Mouse (Mus musculus): ENCODE measurements around the gene LTO1.
A peak's percentile ranks its signal among the peaks of the same experiment; 100 is the strongest.
"Not testable (repeated sequence)": the region's sequence is repeated elsewhere in the genome, so short reads cannot be mapped to it uniquely, and the experiment has no call there.

LTO1 gene

GRCm38 (mm10) chr7:144914948-144915750 lies at the start of gene LTO1:
Gene LTO1, plus strand, starts transcription at chr7:144915100.
- peak; percentile 80 for DNase-seq (ENCODE audit: low spot score)

- no peak for DNase-seq (ENCODE audit: low spot score)
Measured at GRCm38 (mm10) chr7:144867161-144867560, 47.7 kb upstream of the LTO1 start.

GRCm38 (mm10) chr7:144867602-144868001 lies 47.3 kb upstream of the LTO1 start:
- DNase-seq (ENCODE audit: low spot score) = no peak

- no peak for DNase-seq (ENCODE audit: low spot score)
Measured at GRCm38 (mm10) chr7:144872420-144872819, 42.5 kb upstream of the LTO1 start.

- no peak for DNase-seq (ENCODE audit: low spot score)
Measured at GRCm38 (mm10) chr7:144873160-144873559, 41.7 kb upstream of the LTO1 start.

GRCm38 (mm10) chr7:144874226-144874625 lies 40.7 kb upstream of the LTO1 start:
- DNase-seq (ENCODE audit: low spot score) = no peak

- DNase-seq (ENCODE audit: low spot score) = no peak
Measured at GRCm38 (mm10) chr7:144878401-144878800, 36.5 kb upstream of the LTO1 start.

- DNase-seq (ENCODE audit: low spot score) = no peak
Measured at GRCm38 (mm10) chr7:144883106-144883505, 31.8 kb upstream of the LTO1 start.

GRCm38 (mm10) chr7:144887672-144888071 lies 27.2 kb upstream of the LTO1 start:
- DNase-seq (ENCODE audit: low spot score) = no peak

GRCm38 (mm10) chr7:144888564-144889299 lies 26.2 kb upstream of the LTO1 start:
- no peak for DNase-seq (ENCODE audit: low spot score)

GRCm38 (mm10) chr7:144890661-144891060 lies 24.2 kb upstream of the LTO1 start:
- not testable (repeated sequence) for DNase-seq (ENCODE audit: low spot score)

GRCm38 (mm10) chr7:144891863-144892262 lies 23.0 kb upstream of the LTO1 start:
- DNase-seq (ENCODE audit: low spot score) = no peak

GRCm38 (mm10) chr7:144892322-144892721 lies 22.6 kb upstream of the LTO1 start:
- no peak for DNase-seq (ENCODE audit: low spot score)

GRCm38 (mm10) chr7:144894191-144894590 lies 20.7 kb upstream of the LTO1 start:
- DNase-seq (ENCODE audit: low spot score) = no peak

- DNase-seq (ENCODE audit: low spot score) = no peak
Measured at GRCm38 (mm10) chr7:144894706-144895105, 20.2 kb upstream of the LTO1 start.

GRCm38 (mm10) chr7:144895305-144896111 lies 19.4 kb upstream of the LTO1 start:
- peak; percentile 29 for DNase-seq (ENCODE audit: low spot score)

GRCm38 (mm10) chr7:144896294-144897218 lies 18.3 kb upstream of the LTO1 start, which contains the start of gene Fgf15:
Gene Fgf15, plus strand, starts transcription at chr7:144896531.
- no peak for DNase-seq (ENCODE audit: low spot score)

GRCm38 (mm10) chr7:144898506-144898905 lies 16.4 kb upstream of the LTO1 start:
- no peak for DNase-seq (ENCODE audit: low spot score)

GRCm38 (mm10) chr7:144905514-144905913 lies 9.4 kb upstream of the LTO1 start:
- DNase-seq (ENCODE audit: low spot score) = not testable (repeated sequence)

- DNase-seq (ENCODE audit: low spot score) = no peak
Measured at GRCm38 (mm10) chr7:144906708-144907397, 8.0 kb upstream of the LTO1 start.

- no peak for DNase-seq (ENCODE audit: low spot score)
Measured at GRCm38 (mm10) chr7:144907793-144908192, 7.1 kb upstream of the LTO1 start.
